In the genomic region with DNA sequence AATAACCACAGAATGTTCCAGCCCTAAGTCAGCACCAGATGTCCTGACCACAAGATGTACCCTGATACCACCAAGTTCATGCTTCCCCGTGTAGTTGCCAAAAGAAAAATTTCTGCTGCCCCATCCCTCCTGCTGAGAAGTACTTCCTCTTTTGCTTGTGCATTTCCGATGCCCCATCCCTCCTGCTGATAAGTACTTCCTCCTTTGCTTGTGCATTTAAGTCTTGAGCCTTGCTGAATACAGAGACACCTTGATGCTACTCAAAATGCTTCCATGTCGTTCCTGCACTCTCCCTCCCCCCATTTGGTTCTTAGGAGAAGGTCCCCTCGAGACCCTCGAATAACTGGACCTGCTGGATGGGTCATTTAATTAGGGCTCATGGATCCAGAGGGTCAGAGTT, we compare ENCODE assay signal across 42 mouse cellular contexts. TPM values are rescaled to one million over a fixed set of nuclear protein-coding genes. Genes with fewer than 3 reads are reported as not detected.
"Had no signal": no experiment of that assay in that cellular context is flagged by ENCODE, and none has a peak within 500 bp of the region (broad histone marks: within the 10 kb centered on the region; RNA-seq: fewer than 3 reads in every experiment).

No protein-coding gene starts in this region.

RNA-seq across cellular contexts. Expression of gene Upk1b, which starts 7.7 kb away (rescaled TPM):
- total RNA-seq: hematopoietic stem cell, adult 5-6 weeks had no signal
- polyA plus RNA-seq: inflammation-experienced regulatory T-cells, adult 6 months had no signal

RNA-seq across cellular contexts. Expression of gene 4930435E12Rik, which starts 20.8 kb away (rescaled TPM):
- total RNA-seq: heart, postnatal 10 days; heart, postnatal 14 days; heart, postnatal 25 days; heart, postnatal 36 days; heart, postnatal 4 days; hematopoietic stem cell, adult 5-6 weeks; hindbrain, postnatal 0 days; layer of hippocampus, adult 18-20 months; layer of hippocampus, adult 2 months; layer of hippocampus, adult 8-10 months; layer of hippocampus, postnatal 10 days; layer of hippocampus, postnatal 14 days; layer of hippocampus, postnatal 25 days; layer of hippocampus, postnatal 36 days; left cerebral cortex, adult 18-20 months; left cerebral cortex, adult 2 months; left cerebral cortex, adult 8-10 months had no signal
- polyA plus RNA-seq: heart, embryonic 11.5 days; heart, embryonic 12.5 days; heart, embryonic 13.5 days; heart, embryonic 14.5 days; heart, embryonic 15.5 days; heart, embryonic 16.5 days; heart, postnatal 0 days; hindbrain, embryonic 10.5 days; hindbrain, embryonic 11.5 days; hindbrain, embryonic 12.5 days; hindbrain, embryonic 13.5 days; hindbrain, embryonic 14.5 days; hindbrain, embryonic 15.5 days; hindbrain, embryonic 16.5 days; hindbrain, postnatal 0 days; inflammation-experienced regulatory T-cells, adult 6 months; intestine, embryonic 14.5 days; intestine, embryonic 15.5 days; intestine, embryonic 16.5 days; intestine, postnatal 0 days; kidney, adult 2 months; kidney, embryonic 14.5 days; kidney, embryonic 15.5 days; kidney, embryonic 16.5 days; kidney, postnatal 0 days; large intestine, adult 2 months had no signal
